Mouse (Mus musculus): ENCODE measurements at regions not wholly inside any gene's neighbourhood (a gene's known extent, or its start where the extent isn't known, plus 50 kb on each side); places are given as distances from the start of the nearest gene placed in this dataset.

DNA sequence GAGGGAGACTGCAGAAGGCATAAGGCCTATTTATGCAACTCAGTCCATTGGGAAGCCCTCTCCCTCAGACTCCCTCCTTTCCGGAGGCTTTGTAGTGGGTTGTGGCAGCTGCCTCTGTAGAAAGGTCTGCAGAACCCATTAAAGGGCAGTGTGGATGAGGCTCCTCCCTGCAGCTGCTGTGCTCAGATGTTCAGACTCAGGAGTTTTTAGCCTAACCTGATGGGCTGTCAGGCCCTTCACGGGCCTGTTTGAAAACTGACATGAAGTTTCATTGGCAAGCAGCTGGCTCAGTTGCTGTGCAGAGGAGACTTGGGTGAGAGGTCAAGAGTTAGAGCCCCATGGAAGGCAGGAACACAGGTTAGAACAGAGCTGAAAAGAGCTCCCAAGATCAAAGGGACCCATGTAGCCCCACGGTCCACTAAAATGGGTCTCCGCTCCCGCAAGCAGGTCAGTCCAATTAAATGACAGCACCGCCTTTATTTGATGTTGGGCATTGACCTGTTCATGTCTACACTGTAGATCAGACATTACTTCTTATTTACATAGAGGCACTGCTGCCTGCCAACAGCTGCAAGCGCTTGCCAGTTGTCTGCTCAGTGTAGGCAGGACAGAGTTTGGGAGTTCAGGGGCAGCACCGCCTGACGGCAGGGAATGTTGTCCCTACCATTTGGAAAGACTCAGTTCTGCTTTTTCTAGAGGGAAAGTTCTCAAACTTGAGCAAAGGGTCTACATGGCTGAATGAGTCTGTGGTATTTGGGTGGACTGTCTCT, 53.8 kb upstream of the Usp46 start:
- DNase-seq = no peak

DNA sequence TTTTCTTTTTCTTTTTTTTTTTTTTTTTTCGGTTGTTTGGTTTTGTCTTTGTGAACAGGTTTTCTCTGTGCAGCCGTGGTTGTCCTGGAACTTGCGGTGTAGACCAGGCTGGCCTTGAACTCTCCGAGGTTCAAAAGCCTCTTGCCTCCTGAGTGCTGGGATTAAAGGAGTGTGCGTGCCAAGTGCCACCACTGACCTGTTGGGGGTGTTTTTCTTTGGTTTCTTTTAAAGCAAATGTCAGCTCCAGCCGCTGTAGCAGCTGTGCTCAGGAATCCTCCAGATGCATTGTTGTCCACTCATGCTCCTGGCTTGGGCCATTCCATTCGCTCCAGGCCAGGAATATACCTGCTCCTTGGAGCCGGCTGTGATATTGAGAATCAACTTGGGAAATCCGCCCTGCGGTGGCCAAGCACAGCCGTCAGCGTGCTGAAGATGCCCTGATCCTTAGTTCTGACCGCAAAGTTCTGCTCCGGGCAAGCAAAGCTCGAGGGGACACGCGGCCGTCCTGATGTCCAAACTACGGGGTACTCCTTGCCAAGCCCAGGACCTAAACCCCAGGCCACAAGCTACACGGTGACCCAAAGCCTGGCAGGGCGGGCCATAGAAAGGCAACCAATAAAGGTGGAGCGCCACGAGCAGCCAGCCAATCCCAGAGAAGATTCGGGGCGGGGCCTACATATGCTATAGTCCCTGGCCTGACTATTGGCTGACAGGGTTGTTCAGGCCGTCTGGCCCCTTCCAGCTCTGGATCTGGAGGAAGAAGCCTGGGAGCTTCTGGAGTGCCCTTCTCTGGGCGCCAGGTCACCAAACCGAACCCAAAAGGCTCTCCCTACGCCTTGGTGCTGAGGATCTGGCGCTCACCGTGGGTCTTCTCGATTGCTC, 58.0 kb upstream of the Usp46 start:
- peak; percentile 49 for DNase-seq

DNA sequence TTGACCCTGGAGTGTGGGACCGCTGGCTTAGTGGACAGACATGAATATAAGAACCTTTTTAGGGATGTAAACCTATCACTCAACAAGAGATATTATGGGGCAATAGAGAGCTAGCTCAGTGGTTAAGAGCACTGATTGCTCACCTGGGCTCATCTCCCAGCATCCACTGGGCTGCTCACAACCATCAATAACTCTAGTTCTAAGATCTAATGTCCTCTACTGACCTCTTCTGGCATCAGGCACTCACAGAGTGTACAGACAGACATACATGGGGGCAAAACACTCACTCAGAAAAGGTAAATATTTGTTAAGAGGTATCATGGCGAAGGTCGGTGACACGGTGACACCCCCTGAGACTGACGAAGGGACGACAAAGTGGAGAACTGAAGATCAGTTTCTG, 59.3 kb upstream of the Usp46 start:
- no peak for DNase-seq

DNA sequence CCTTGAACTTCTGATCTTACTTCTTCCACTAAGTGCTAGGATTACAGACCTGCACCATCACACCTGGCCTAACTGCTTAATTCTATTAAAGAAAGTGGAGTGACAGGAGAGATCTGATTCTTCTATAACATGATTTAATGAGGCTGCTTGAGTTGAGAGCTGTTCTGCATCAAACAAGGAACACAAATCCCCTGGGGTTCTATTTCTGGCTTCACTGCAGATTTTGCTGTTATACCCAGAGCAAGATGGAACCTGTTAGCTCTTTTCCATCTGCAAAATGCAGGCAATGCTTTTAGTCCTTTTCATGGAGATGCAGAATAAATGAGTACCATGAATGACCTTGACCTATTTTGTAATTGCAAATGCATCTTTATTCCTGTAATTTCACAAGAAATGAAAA, 61.4 kb upstream of the Usp46 start:
- DNase-seq = no peak

DNA sequence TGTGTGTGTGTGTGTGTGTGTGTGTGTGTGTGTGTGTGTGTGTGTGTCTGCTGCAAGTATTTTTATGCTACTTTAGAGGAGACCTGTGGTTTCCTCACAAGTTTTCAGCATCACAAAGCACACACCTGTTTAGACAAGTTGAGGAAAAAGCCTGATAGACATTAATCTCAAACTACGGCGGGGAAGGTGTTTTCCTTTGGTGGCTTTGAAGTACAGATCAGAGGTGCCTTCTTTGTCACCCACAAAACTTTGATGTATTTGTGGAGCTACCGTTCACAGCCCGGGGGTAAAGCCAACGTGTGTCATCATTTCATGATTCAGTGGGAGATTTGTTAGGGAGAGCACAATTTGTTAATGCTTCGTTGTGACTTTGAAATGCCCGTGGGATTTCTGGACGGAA, 62.4 kb upstream of the Rasl11b start:
- DNase-seq = no peak

DNA sequence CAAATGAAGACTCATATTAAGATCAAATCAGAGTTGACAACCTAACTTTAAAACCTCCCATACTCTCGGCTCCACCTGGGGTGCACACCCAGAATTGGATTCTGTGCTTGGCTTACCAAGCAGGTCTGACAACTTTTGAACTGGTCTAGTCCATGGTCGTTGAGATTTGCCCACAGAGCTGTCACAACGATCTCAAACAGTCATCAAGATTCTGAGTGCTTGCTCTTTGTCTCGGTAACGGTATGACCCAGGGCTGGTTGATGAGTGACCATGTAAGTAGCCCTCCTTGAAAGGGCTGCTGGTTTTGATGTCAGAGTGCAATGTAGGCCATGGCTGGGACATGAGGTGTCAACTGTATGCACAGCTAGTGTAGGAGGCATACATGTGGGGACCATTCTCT, 58.7 kb upstream of the Rasl11b start:
- DNase-seq = no peak

DNA sequence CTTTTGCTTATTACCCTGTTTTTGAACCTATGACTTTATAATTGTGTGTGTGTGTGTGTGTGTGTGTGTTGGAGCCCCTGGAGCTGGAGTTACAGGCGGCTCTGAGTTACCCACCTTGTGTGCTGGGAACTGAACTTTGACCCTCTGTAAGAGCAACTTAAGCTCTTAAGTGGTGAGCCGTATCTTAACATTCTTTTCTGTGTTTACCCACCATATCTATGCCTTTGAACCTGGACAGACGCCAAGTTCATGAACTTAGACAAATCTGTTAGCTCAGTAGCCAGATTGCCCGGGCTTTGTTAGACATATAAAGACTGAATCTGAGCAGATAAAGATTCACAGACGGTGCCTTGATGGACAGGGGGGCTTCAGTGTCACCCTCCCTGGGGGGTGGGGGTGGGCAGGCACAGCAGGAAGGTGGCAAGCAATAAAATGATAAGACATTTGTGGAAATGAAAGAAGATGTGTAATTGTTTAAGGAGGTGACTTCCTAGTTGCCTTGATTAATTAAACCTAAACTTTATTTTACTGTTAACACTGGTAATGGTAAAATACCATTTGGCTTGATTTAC, 58.1 kb upstream of the Rasl11b start:
- DNase-seq = no peak

DNA sequence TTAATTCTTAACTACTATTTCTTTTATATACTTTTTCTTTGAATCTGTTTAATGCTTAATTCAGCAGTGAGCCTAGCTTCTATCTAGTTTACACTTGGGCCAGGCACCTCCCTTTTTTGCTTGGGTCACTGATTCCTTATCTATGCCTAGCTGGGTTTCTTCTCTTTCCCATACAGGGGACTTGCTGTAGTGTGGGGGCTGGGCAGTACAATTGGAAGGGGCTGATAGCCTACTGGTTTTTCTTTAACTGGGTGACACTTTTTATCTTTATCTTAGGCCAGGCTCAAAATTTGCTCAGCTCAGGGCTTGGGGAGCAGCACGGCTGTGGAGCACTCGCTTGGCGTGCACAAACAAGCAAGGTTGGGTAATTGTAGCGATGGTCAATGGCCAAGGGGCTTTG, 51.1 kb upstream of the Rasl11b start:
- no peak for DNase-seq

DNA sequence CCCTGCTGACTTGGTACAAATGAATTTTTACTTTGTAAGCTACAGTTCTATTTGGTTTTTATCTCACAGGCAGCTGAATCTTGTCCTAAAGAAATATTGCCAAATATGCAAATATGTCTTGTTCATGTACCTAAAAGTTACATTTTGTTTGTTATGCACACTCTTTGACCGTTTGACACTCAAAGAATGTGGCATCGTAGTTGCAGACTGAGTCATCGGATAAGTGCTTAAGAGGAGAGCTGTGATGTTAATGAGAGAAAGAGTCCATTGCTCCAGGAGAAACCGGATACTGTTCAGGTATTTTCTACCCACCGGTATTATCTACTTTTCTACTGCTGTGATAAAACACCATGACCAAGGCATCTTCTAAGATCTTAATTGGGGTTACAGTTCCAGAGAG, 50.3 kb upstream of the Rasl11b start:
- no peak for DNase-seq
